Mouse (Mus musculus) spleen, postnatal 4 days (tissue): ENCODE data around the gene Serinc5.
"Not testable (repeated sequence)": the region's sequence is repeated elsewhere in the genome, so short reads cannot be mapped to it uniquely, and the experiment has no call there.

Experiments
- DNase-seq, 2 experiments: peaks; one replicate each; pipeline ENCODE4 v3.0.0; 2022; ENCODE audit warnings: low spot score in 2 of 2

Serinc5 gene

GRCm38 (mm10) chr13:92665008-92665407 is 54.1 kb downstream of the Serinc5 start:
- no peak for DNase-seq

- no peak for DNase-seq
Measured at GRCm38 (mm10) chr13:92668214-92668985, 57.5 kb downstream of the Serinc5 start.

GRCm38 (mm10) chr13:92671727-92672126 is 60.8 kb downstream of the Serinc5 start:
- no peak for DNase-seq

GRCm38 (mm10) chr13:92674676-92675075 is 63.8 kb downstream of the Serinc5 start:
- DNase-seq: no peak

- DNase-seq: no peak
Measured at GRCm38 (mm10) chr13:92675308-92675707, 64.4 kb downstream of the Serinc5 start.

GRCm38 (mm10) chr13:92675897-92676584 is 65.2 kb downstream of the Serinc5 start:
- DNase-seq: no peak

- DNase-seq: no peak
Measured at GRCm38 (mm10) chr13:92677656-92678055, 66.8 kb downstream of the Serinc5 start.

- DNase-seq: no peak
Measured at GRCm38 (mm10) chr13:92679661-92680060, 68.8 kb downstream of the Serinc5 start.

- DNase-seq: no peak
Measured at GRCm38 (mm10) chr13:92681541-92681940, 70.7 kb downstream of the Serinc5 start.

- DNase-seq: no peak
Measured at GRCm38 (mm10) chr13:92682833-92683232, 71.9 kb downstream of the Serinc5 start.

- DNase-seq: no peak
Measured at GRCm38 (mm10) chr13:92683464-92683863, 72.6 kb downstream of the Serinc5 start.

GRCm38 (mm10) chr13:92684310-92684709 is 73.4 kb downstream of the Serinc5 start:
- DNase-seq: no peak

- no peak for DNase-seq
Measured at GRCm38 (mm10) chr13:92685273-92685672, 74.4 kb downstream of the Serinc5 start.

- not testable (repeated sequence) for DNase-seq
Measured at GRCm38 (mm10) chr13:92687151-92687550, 76.3 kb downstream of the Serinc5 start.

- no peak for DNase-seq
Measured at GRCm38 (mm10) chr13:92689061-92689460, 78.2 kb downstream of the Serinc5 start.

- no peak for DNase-seq
Measured at GRCm38 (mm10) chr13:92693866-92694550, 83.1 kb downstream of the Serinc5 start.

- no peak for DNase-seq
Measured at GRCm38 (mm10) chr13:92696491-92696939, 85.6 kb downstream of the Serinc5 start.

- DNase-seq: no peak
Measured at GRCm38 (mm10) chr13:92697141-92697540, 86.2 kb downstream of the Serinc5 start.

GRCm38 (mm10) chr13:92698781-92699180 is 87.9 kb downstream of the Serinc5 start:
- no peak for DNase-seq

GRCm38 (mm10) chr13:92699395-92699794 is 88.5 kb downstream of the Serinc5 start:
- no peak for DNase-seq

- no peak for DNase-seq
Measured at GRCm38 (mm10) chr13:92702035-92702434, 91.1 kb downstream of the Serinc5 start.

- no peak for DNase-seq
Measured at GRCm38 (mm10) chr13:92703241-92704027, 92.5 kb downstream of the Serinc5 start.
